Mouse (Mus musculus) mouse embryonic stem cell (cell line): ENCODE results near the gene Zfp944.
"Not testable (repeated sequence)": the region's sequence is repeated elsewhere in the genome, so short reads cannot be mapped to it uniquely, and the experiment has no call there.

Experiments
- in situ Hi-C, 2 experiments: fragments of 300-500 bp; cut with MboI; formaldehyde crosslinking; loops; 1 replicate in 1 of 2; 3 replicates in 1 of 2; pipeline ENCODE4 v1.14.3; 2019 to 2020; ENCODE audit warnings: low sequenced_read_pairs in 2 of 2, low pct_unique_long_range_greater_than_20kb in 1 of 2, mixed read lengths in 1 of 2; ENCODE audit not compliant: unreplicated experiment in 1 of 2

The Zfp944 gene

DNA sequence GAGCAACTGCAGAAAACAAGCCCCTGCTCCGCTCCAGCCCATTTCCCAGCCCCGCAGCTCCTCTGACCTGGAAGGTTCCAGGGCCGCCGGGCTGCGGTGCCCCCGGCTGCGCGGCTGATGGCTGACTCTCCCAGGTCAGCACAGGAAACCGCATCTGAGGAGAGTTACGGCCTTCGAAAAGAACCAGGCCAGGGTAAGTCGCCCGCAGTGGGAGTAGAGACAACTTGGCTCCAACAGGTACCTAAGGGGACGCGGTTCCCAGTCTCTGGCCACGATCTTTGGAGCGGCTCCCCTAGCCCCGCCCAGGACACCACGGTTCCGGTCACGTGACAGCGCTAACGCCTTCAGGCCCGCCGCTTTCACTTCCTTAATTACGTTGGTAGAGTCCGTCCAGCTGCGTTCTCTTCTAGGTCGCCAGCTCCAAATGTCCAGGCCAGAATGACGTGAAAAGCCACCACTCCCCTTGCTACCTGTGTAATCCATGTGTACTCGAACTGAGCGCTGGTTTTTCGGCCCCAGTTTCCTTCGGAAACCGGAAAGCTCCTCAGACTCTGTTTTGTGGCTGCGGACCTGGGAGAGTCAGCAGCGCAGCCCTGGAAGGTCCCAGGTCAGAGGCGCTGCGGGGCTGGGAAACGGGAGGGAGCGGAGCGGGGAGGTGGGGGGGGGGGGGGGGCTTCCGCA, at the start of gene Zfp944, which contains the start of gene Zfp758:
Gene Zfp944, minus strand, starts transcription at position 300 of the 681 bp plus-strand sequence.
Gene Zfp758, plus strand, starts transcription at position 353 of the 681 bp plus-strand sequence.
- in situ Hi-C loops, result not testable (repeated sequence)

DNA sequence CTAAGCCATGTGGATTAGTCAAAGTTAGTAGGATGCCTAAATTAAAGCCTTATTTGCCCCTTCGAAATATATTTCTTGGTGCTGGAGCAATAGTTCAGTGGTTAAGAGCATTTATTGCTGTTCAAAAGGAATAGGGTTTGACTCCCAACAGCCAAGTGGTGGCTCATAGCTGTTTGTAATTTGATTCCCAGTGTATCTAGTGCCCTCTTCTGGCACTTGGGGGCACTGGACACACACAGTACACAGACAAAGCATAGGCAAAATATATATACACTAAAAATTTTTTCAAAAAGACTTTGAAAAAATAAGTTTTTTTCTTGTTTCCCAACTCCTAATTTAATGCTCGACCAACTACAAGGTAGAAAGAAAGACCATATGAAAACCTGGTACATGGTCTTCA, 49.6 kb upstream of the Zfp944 start:
- in situ Hi-C loops, result loop anchor here (25.0 kb wide), 2 partner anchors 248 to 323 kb away; partner anchors contain the start of gene Zfp947 (in 1 of the 2)

DNA sequence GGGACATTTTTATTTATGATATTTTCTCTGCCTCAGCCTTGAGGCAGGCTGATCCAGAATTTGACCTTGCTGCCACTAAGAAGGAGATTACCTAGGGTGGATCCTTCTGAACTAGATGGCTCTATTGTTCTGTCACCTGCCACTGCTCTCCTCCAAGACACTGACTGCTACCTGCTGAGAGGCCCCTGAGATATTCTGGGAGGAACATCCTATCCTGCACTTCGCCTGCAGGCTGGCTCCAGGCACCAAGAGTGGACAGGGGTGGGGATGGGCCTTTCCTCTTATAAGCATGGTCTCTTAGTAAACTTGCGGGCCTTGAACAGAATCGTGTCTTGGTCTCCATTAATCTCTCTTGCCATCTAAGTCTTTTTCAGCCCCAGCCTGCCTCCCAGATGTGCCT, 2.7 kb upstream of the Zfp944 start:
- in situ Hi-C loops, result no loop called here

DNA sequence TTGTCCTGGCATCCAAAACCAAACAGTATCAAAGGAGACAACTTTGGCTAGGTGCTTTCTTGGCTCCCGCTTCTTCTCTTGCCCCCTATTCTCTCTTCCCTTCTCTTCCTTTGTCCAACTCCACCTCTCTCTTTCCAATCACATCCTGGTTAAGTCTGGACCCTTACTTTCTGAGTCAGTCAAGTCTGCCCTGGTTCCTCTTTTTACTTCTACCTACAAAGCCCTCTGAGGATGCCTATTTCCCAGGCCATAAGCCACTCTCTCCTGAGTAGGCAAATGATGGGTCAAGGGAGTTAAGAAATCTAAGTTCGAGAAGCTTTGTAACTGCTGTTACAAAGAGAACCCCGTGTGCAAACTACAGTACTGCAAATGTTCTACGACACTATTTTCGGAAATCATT, 628 bp downstream of the Zfp944 start:
- in situ Hi-C loops, result no loop called here

DNA sequence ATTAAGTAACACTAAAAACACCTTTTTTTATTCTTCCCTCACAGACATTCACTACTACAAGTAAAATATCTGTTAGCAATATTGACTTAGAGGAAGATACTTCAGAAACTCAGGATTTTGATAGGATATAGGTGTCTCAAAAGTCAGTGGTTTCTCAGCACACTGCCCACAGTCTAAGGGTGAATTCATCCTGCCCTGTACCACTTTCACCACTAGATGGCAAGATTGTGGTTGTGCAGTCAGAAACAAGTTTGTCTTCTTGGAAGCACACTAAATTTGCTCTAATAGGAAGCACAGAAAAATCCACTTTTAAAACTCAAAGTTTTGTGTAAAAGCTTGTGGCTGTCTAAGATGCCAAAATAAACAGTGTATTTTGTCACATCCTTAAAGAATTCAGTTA, 8.4 kb downstream of the Zfp944 start:
- in situ Hi-C loops, result loop anchor here in 1 of 2 experiments (5.0 kb wide), 1 partner anchor 65 kb away; no protein-coding TSS in a partner anchor

DNA sequence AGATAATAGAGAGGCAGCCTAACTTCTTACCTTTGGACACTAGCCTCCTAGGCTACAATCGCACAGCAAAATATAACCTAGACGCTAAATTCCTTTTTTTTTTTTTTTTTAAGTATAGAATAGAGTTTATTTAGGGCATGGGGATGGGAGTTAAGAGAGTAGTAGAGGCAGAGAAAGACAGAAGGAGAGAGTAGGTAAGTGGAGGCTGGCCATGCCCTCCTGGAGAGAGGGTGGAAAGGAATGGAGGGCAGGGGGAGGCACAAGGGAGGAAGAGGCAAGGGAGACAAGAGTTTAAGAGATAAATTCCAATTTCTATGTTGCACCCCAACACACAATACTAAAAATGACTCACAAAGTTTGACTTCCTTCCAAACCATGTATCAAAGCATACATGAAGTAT, 46.0 kb downstream of the Zfp944 start:
- in situ Hi-C loops, result loop anchor here in 1 of 2 experiments (10.0 kb wide), 1 partner anchor 150 kb away; the partner anchor contains the start of gene Zfp947

DNA sequence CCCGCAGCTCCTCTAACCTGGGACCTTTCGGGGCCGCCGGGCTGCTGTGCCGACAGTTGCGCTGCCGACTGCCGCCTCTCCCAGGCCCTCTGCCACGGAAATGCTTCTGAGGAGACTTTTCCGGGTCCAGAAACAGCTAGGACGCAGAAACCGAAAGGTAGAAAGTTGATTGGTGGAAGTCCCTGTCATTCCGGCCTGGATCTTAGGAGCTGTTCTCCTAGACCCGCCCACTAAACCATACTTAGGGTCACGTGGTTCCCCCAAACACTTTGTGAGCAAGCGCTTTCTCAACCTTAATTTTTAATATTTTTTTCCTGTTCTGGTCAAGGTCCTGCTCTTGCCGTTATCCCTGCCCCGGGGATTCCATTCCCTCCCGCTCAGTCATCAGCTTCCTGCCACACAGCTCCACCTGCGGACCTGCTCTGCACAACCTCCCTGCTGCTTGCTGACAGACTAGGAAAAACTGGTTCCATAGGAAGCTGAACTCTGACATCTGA, 46.4 kb downstream of the Zfp944 start, which contains the start of gene CT030661.1:
Gene CT030661.1, minus strand, starts transcription at position 108 of the 497 bp plus-strand sequence.
- in situ Hi-C loops, result loop anchor here in 1 of 2 experiments (10.0 kb wide), 1 partner anchor 150 kb away; the partner anchor contains the start of gene Zfp947

DNA sequence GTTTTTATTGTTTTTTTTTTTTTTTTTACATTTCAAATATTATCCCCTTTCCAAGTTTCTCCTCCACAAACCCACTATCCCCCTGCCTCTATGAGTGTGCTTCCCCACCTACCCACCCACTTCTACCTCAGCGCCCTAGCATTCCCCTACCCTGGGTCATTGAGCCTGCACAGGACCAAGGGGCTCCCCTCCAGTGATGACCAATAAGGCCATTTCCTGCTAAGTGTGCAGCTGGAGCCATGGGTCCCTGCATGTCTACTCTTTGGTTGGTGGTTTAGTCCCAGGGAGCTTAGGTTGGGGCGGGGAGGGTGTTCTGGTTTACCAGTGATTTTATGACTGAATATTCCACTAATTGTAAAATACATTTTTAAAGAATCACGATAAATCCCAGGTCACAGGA, 47.0 kb downstream of the Zfp944 start:
- in situ Hi-C loops, result loop anchor here in 1 of 2 experiments (10.0 kb wide), 1 partner anchor 149 kb away; the partner anchor contains the start of gene Zfp947
